Mouse (Mus musculus) cerebellum, adult 2 months (tissue): Measurements from ENCODE around the gene Cep131.

Experiments used
- CTCF ChIP-seq: fragments of 200-500 bp; IDR thresholded peaks from 2 replicates; pipeline ENCODE4 v1.5.1; 2011; ENCODE audit warnings: low read depth, mild to moderate bottlenecking, control low read depth, low read length, moderate library complexity, borderline replicate concordance; ENCODE audit not compliant: insufficient read depth
- POLR2A ChIP-seq: fragments of 200-500 bp; IDR thresholded peaks from 2 replicates; pipeline ENCODE4 v1.6.1; 2011; ENCODE audit warnings: low read length, control low read depth, borderline replicate concordance; ENCODE audit not compliant: insufficient read depth

GRCm38 (mm10) chr11:120032052-120032451 lies 54.6 kb downstream of the Cep131 start:
- TF ChIP-seq CTCF: no peak
- TF ChIP-seq POLR2A: no peak
